ENCODE assay signal across 8 mouse cellular contexts in the genomic region with DNA sequence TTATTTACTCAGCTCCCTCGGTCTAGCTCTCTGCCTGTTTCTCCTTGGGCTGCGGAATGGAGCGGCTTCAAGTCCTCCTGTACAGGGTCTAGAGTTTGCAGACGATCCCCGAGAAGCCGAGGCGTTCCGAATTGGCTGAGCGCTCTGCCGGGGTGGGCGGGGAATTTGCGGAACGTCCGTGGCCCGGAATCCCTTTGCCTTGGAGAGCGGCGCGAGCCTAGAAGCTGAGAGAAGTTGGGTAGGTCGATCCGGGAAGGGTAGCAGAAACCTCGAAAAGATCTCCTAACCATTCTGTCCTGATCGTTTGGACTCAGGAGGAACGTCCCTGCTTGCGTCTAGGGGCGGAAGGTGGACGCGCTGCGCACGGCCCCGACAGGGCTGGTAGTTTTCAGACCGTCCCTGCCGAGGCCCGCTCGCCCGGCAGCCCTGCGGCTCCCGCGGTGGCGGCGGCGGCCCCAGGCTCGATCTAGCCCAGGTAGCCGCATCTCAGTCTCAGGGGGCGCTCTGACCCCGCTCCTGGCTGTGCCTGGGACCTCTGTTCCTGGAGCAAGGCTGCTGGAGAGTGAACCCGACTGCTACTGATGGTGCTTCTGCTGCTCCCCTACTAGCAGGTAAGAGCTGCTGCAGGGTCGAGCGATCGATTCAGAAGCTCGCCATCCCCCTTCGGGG. TPM values are rescaled to one million over a fixed set of nuclear protein-coding genes. Genes with fewer than 3 reads are reported as not detected.
DNase-seq lines count a peak whose midpoint lies in the region; ATAC-seq lines count a peak whose summit lies in the region.

Gene Mgat5, plus strand, starts transcription at position 199 of the 669 bp plus-strand sequence.

- ATAC-seq in intestine, embryonic 14.5 days (replicated peaks; ENCODE audit: low FRiP score, low TSS enrichment, low read depth) = peak; percentile 93

- no peaks in the 10 kb centered on the region for H3K36me3 ChIP-seq in intestine, embryonic 14.5 days (ENCODE audit: control insufficient read depth, insufficient read depth, low read length)

- H3K27ac ChIP-seq in intestine, embryonic 14.5 days (ENCODE audit: low read depth) = peak within 1 kb of the TSS; percentile 95

- H3K4me2 ChIP-seq in intestine, embryonic 14.5 days (ENCODE audit: low read length) = peak within 1 kb of the TSS; percentile 67

- H3K9me3 ChIP-seq in intestine, embryonic 14.5 days (ENCODE audit: control insufficient read depth, low read length) = no peaks in the 10 kb centered on the region

- intact Hi-C loops in gastrocnemius, postnatal 14 days (cut with DNase I; ENCODE audit: low total_unique reads) = loop anchor here (2.0 to 10.0 kb wide), 2 partner anchors 190 to 254 kb away; no protein-coding TSS in a partner anchor
- intact Hi-C loops in left cerebral cortex, postnatal 14 days (cut with DNase I) = loop anchor here (5.0 kb wide), 1 partner anchor 252 kb away; no protein-coding TSS in a partner anchor

- peak within 1 kb of the TSS; percentile 71 for H3K9ac ChIP-seq in intestine, embryonic 14.5 days (ENCODE audit: low read length)

- peak; percentile 91 to 97 for DNase-seq in adrenal gland, adult (ENCODE audit: inconsistent age in 2 of 2, low spot score in 1 of 2)
- peak; percentile 94 for DNase-seq in embryo, embryonic 10.5 days (ENCODE audit: low spot score)
- DNase-seq in gastrocnemius, postnatal 14 days = peak; percentile 89
- DNase-seq in intestine, embryonic 14.5 days (ENCODE audit: low spot score) = peak; percentile 96
- peak; percentile 89 to 91 for DNase-seq in left cerebral cortex, postnatal 14 days (ENCODE audit: low spot score in 2 of 2)
- peak; percentile 90 for DNase-seq in mesoderm, embryonic 11.5 days (ENCODE audit: low read depth, low spot score)
- DNase-seq in right cerebral cortex, postnatal 36 days (ENCODE audit: low spot score in 2 of 2) = peak; percentile 83 to 87
- peak; percentile 96 for DNase-seq in yolk sac, embryonic 10.5 days (ENCODE audit: low spot score)

- 0% methylated on average over 49 of the region's 51 CpGs for WGBS in intestine, embryonic 14.5 days

- H3K4me3 ChIP-seq in intestine, embryonic 14.5 days (ENCODE audit: low read depth, low read length) = peak within 1 kb of the TSS; percentile 88

- H3K4me1 ChIP-seq in intestine, embryonic 14.5 days (replicated peaks; ENCODE audit: control insufficient read depth, insufficient read depth, low read length) = peaks cover 9% of the 10 kb centered on the region; the same call in 1 of the 2 replicates

- no peaks in the 10 kb centered on the region for H3K27me3 ChIP-seq in intestine, embryonic 14.5 days (replicated peaks; ENCODE audit: control insufficient read depth, insufficient read depth, low read length)

RNA-seq across cellular contexts. Expression of gene Mgat5, which starts in this region (rescaled TPM):
- 1 to 10 TPM; 2.1 to 2.5 TPM for total RNA-seq in gastrocnemius, postnatal 14 days (2021)
- polyA plus RNA-seq in intestine, embryonic 14.5 days (2014; fragmentation: Nextera tagmentation; extraction: Ambion mirVana) = 7.1 and 7.3 TPM in 2 replicates
- total RNA-seq in left cerebral cortex, postnatal 14 days (2021) = 10 to 100 TPM; 83.1 to 91.5 TPM

Comparison
In these comparisons a context has a peak if more than half of its experiments do, and no peak if none do; other contexts are left out.
1. Peak in every context shown above with its lines: DNase-seq, ATAC-seq, H3K4me3 ChIP-seq and H3K27ac ChIP-seq.
2. RNA of gene Mgat5 (total RNA-seq): 83.1 to 91.5 TPM in left cerebral cortex, postnatal 14 days; 2.1 to 2.5 TPM in gastrocnemius, postnatal 14 days; every median in the first group is over 10 times any median in the second.